Mouse (Mus musculus): ENCODE results near the gene Knstrn. TPM values are rescaled to one million over a fixed set of nuclear protein-coding genes. Genes with fewer than 3 reads are reported as not detected.

Knstrn gene
- polyA plus RNA-seq, 1 experiment: 5.5 TPM

DNA sequence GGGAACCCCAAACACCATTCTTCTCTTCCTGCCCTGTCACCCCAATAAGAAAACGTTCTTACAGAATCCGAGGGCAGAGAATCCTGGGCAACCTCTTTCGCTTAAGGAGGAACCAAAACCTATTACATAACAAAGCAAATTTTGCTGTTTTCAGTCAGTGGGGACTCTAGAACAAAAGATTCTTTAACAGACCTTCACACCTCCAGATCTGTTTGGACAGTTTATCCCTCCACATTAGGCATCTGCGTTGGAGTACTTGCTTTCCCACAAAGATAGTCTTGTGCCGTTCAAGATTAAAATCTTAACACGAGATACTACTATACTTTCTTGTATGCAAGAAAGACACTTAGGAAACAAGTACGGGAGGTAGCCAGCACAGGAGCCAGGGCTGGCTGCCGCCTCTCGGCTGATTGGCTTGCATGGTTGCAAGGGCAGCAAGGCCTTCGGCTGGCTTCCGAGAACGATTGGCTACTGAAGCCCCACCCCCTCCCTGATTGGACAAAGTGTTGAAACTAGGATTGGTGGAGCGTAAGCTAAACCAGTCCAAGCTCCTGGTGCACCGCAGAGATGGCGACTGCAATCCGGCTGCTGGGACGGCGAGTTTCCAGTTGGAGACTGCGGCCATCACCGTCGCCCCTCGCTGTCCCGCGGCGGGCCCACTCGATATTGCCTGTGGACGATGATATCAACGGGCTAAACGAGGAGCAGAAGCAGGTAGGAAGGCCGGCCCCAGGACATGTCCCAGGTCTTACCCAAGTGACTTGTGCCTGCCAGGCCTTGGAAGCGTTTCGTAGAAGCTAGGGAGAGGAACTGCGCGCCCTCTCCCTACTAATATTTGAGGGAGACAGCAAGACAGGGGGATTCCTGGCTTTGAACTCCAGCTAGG is 47.9 kb downstream of the Knstrn start, which contains the start of gene Ivd:
Ivd (plus strand) TSS at position 501 of the 886 bp plus-strand sequence.
- peak; percentile 74 for DNase-seq (ENCODE audit: low spot score)

DNA sequence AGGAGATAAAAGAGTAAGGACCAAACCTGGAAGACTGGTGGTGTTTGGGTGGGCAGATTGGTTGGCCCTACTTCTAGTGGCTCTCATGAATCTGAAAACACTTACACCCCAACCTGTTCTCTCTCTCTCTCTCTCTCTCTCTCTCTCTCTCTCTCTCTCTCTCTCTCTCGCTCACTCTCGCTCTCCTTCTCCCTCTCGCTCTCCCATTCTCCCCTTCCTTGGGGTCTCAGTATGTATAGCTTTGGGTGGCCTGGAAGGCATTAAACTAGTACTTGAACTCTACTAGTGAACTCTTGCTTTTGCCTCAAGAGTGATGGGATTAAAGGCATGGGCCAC is 48.5 kb downstream of the Knstrn start:
- no peak for DNase-seq (ENCODE audit: low spot score)

- DNase-seq (ENCODE audit: low spot score): no peak
Measured at GRCm38 (mm10) chr2:118870601-118871000, 56.8 kb downstream of the Knstrn start.

DNA sequence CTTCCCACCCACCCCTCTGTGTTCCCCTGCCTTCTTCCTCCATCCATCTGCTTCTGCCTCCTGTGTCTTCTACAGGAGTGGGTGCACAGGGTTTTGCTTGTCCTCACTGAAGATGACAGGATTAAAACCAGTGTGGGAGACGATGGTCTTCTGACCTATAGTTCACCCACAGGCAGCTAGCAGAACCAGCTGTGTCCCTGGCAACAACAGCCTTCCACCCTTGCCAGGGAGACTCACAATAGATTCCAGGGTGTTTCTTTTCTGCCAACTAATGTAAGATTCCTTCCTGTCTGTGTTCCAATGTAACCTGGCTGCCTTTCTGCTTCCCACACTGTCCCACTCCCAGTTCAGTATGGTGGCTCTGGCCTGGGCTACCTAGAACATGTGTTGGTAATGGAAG is 57.2 kb downstream of the Knstrn start:
- DNase-seq (ENCODE audit: low spot score): no peak

DNA sequence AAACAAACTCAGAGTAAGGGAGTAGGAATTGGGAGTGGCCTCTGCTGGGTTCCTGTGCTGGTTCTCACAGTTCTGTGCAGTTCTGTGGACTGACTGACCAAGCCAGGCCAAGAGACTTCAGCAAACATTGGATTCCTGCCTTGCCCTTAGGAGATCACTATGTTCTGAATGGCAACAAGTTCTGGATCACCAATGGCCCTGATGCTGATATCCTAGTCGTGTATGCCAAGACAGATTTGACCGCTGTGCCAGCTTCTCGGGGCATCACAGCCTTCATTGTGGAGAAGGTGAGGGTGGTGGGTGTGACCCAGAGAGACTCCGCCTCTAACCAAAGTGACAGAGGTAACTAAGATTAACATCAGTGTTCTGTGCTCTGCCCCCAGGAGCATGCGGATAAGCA is 59.2 kb downstream of the Knstrn start:
- no peak for DNase-seq (ENCODE audit: low spot score)

DNA sequence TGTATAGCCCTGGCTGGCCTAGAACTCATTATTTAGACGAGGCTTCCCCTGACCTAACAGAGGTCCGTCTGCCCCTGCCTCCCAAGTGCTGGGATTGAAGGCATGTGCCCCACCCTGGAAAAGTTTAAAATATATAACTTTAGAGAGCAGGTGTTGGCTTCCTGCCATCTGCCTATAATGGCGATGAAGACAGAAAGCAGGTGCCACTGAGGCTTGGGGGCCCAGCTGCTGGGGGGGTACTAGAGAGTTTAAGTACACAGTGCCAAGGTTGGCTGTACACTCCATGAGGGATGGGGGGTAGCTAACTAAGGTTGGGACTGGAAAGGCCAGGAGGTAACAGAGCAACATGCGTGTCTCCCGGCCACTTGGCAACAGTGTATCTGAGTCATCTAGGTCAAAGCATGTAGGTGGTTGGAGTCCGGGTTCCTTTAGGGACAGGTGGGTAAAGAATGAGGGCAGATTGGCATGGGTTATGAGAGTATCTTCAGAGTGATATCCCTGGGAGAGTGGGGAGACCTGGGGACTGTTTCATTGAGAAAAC is 60.2 kb downstream of the Knstrn start:
- DNase-seq (ENCODE audit: low spot score): no peak

- no peak for DNase-seq (ENCODE audit: low spot score)
Measured at GRCm38 (mm10) chr2:118875316-118875715, 61.5 kb downstream of the Knstrn start.

DNA sequence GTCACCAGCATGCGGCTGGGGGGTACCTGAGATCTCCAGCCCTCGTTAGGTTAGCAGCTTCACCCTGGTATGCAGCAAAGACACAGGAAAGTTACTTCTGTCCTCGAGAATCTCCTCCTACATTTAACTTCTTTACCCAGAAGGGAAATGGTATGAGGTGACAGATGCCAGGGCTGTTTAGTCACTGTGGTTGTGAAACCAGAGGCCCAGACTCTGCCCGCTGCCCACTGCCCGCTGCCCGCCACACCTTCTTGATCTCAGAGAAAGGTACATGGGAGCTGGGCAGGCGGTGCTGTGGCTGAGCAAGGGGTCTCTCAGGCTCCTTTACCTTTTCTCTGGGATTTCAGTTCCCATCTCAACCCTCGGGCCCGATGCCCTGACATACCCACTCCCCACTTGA is 62.6 kb downstream of the Knstrn start:
- no peak for DNase-seq (ENCODE audit: low spot score)

DNA sequence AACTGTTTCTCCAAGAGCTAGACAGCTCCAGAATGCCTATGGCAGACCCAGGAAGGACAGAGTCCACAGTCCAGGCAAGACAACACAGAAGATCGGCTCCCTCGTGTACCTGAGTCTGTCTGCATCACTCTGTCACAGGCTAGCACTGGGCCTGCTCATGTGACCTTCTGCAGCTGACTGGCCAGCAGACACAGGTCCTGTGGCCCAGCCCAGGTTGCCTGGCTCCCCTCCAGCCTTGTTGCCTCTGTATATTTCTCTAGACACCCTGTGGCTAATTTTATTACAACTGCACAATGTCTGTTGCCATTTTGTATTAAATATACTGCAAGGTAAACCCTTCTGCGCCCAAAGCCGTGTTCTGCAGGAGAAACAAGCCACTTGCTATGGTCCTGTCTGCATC is 67.2 kb downstream of the Knstrn start:
- no peak for DNase-seq (ENCODE audit: low spot score)

GRCm38 (mm10) chr2:118881956-118882355 is 68.2 kb downstream of the Knstrn start:
- no peak for DNase-seq (ENCODE audit: low spot score)

DNA sequence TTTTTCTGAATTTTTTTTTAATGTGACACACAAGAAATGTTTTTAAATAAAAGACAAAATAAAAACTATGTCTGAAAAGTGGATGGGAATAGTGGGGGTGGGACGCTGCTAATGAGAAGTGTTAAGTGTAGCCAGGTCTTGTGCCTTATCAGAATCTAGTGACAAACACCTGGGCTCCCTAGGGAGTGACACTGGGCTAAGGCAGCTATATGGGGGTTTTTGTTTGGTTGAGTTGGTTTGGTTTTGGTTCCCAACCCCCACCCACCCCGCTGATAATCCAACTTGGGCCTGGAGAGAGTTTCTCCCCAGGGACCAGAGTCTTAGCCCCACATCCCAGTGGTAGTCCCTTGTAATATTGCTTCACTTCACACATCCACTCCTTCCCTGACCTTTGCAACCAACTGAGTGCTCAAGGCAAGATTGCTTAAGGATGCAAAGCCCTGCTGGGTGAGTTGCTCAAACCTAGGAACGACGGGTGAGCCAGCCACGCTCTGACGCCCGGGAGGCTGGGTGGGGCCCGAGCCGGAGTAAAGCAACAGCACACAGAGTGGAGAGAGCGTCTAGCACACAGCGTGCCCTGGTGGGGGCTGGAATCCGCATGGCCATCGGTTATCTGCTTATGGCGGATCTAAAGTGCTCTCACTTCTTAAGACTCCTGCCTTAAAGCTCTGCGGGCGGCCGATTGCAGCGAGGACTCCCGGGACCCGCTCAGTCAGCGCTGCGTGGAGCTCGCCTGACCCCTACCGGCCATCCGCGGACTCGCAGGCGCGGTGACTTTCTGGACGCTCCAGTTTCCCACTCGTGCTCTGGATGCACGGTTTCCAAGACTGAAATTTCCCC is 69.3 kb downstream of the Knstrn start:
- peak; percentile 88 for DNase-seq (ENCODE audit: low spot score)

- no peak for DNase-seq (ENCODE audit: low spot score)
Measured at GRCm38 (mm10) chr2:118887440-118887839, 73.6 kb downstream of the Knstrn start.

GRCm38 (mm10) chr2:118887845-118888548 is 74.2 kb downstream of the Knstrn start:
- no peak for DNase-seq (ENCODE audit: low spot score)

- DNase-seq (ENCODE audit: low spot score): no peak
Measured at GRCm38 (mm10) chr2:118891173-118891572, 77.4 kb downstream of the Knstrn start.

DNA sequence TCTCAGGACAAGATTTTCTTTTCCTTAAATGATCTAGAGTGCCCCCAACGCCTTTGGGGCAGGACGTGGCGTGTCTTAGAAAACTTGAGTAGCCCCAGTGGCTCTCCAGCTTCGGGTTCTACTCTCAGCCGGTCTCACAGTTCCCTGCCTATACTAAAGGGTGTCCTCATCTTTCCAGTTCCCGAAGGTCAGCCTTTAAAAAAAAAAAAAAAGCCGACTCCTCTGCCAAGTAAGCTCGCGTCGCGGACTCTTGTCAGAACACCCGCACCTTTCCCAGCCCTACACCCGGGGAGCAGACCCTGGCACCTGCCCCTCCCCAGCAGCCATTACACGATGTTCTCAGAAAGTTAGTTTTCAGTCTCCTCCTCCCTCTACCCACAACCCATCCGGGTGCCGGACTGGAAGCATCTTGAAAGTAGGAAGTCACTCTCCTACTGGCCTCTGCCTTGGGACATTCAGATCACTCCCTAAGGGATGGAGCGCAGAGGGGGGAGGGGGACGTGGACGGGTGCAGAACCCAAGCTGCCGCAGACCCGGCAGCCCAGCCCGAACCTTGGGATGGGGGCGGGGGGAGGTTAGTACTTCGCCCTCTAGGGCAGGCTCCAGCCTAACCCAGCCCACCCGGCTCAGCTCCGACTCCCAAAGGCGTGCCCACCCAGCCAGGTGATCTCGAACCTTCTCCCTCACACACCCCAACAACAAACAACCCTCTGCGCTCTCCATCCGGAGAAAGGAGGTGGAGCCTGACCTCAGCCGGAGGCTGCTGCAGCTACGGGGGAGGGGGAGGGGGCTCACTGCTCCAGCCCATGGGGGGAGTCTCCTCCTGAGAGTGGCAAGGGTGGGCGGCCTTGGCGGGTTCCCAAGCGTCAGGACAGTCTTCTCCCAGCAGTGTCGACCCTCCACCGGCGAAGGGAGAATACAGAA is 82.4 kb downstream of the Knstrn start:
- no peak for DNase-seq (ENCODE audit: low spot score)

- DNase-seq (ENCODE audit: low spot score): no peak
Measured at GRCm38 (mm10) chr2:118896914-118897291, 83.1 kb downstream of the Knstrn start.

DNA sequence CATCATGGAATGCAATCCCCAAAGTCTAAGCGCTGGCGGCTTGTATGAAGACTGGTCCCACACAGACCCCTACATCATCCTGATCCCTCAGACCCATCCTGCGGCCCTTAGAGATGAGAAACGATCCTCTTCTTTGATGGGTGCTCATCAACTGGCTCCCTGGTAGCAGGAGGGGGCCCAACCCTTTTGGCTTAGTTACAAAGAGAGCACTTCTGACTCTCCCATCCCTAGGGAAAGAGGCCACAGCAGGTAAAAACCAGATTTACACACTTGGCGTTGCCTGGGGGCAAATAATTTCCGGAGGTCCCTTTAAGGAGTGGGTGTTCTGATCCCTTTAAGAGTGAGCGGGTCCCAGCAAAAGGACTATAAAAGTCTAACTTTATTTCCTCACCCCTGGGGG is 83.6 kb downstream of the Knstrn start:
- no peak for DNase-seq (ENCODE audit: low spot score)

DNA sequence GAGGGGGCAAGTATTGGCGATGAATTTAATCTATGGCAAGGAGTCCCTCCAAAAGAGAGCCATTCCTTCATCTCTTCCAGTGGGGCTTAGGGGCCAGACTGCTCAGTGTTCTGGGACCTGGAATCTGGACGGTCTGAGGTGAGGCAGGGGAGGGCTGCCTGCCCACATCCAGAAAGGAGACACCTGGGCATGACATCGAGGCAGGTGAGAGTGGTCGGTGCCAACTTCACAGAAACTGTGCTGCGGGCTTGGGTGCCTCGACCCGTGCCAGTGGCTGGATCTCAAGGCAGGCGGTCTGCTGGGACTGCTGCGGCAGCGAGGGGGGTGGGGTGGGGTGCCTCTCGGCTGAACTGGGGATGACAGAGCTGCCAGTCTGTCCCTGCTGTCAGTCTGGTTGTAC is 84.0 kb downstream of the Knstrn start:
- DNase-seq (ENCODE audit: low spot score): no peak

GRCm38 (mm10) chr2:118898771-118899170 is 85.0 kb downstream of the Knstrn start:
- DNase-seq (ENCODE audit: low spot score): no peak

GRCm38 (mm10) chr2:118899306-118899705 is 85.5 kb downstream of the Knstrn start:
- DNase-seq (ENCODE audit: low spot score): no peak

All from urinary bladder, adult 2 months (tissue).